Mouse (Mus musculus) embryonic fibroblast, embryonic 13.5 days (primary cell): Measurements from ENCODE around the gene Dst.

Source experiments
- CTCF ChIP-seq: IDR thresholded peaks from 2 replicates; pipeline ENCODE4 v1.5.1; 2011; ENCODE audit warnings: mild to moderate bottlenecking, control low read depth, low read length, moderate library complexity, borderline replicate concordance; ENCODE audit not compliant: insufficient read depth
- POLR2A ChIP-seq: IDR thresholded peaks from 2 replicates; pipeline ENCODE4 v1.6.1; 2011; ENCODE audit warnings: low read depth, mild to moderate bottlenecking, control low read depth, low read length, moderate library complexity

DNA sequence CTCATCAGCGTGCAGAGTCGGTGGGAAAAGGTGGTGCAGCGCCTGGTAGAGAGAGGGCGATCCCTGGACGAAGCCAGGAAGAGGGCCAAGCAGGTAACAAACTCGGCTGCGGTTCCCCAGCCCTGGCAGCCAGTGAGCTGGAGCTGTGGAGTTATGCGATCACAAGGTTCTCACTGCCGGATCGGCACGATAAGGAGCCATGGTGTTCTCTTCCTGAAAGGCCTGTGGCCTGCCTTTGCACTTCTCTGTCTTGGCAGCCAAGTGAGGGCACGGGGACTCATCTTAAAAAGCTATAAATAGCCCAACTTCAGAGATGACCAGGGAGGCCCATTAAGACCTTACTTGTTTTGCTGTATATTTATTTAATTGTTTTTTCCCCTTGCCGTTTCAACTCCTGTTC lies 367.8 kb downstream of the Dst start:
- no peak for TF ChIP-seq CTCF
- no peak for TF ChIP-seq POLR2A
